Mouse (Mus musculus) midbrain, embryonic 13.5 days (tissue): Measurements from ENCODE around the gene St6galnac3. TPM values are rescaled to one million over a fixed set of nuclear protein-coding genes. Genes with fewer than 3 reads are reported as not detected.

Experiments
- ATAC-seq: fragments of 200-750 bp; cut with Nextera tagmentation; 2 replicates; pipeline ENCODE4 v1.8.0; 2017; ENCODE audit warnings: mild to moderate bottlenecking, moderate TSS enrichment, moderate library complexity
- H3K27ac ChIP-seq: fragments of 300-500 bp; sonication (generic); 2 replicates; pipeline ENCODE4 v1.5.1; 2015; ENCODE audit warnings: inconsistent platforms, mild to moderate bottlenecking, moderate library complexity
- H3K27me3 ChIP-seq: fragments of 300-500 bp; sonication (generic); 2 replicates; pipeline ENCODE4 v1.6.1; 2015; ENCODE audit warnings: mild to moderate bottlenecking, inconsistent platforms
- H3K36me3 ChIP-seq: fragments of 300-500 bp; sonication (generic); 2 replicates; pipeline ENCODE4 v1.6.1; 2015; ENCODE audit warnings: mild to moderate bottlenecking, inconsistent platforms
- H3K4me1 ChIP-seq: fragments of 300-500 bp; sonication (generic); replicated peaks from 2 replicates; pipeline ENCODE4 v1.6.1; 2015; ENCODE audit warnings: inconsistent platforms
- H3K4me2 ChIP-seq: fragments of 300-500 bp; sonication (generic); replicated peaks from 2 replicates; pipeline ENCODE4 v1.6.1; 2015; ENCODE audit warnings: moderate library complexity, mild to moderate bottlenecking, inconsistent platforms
- H3K4me3 ChIP-seq: fragments of 300-500 bp; sonication (generic); replicated peaks from 2 replicates; pipeline ENCODE4 v1.5.1; 2015; ENCODE audit warnings: mild to moderate bottlenecking, inconsistent platforms
- H3K9ac ChIP-seq: fragments of 300-500 bp; sonication (generic); replicated peaks from 2 replicates; pipeline ENCODE4 v1.6.1; 2015; ENCODE audit warnings: mild to moderate bottlenecking, inconsistent platforms
- H3K9me3 ChIP-seq: fragments of 300-500 bp; sonication (generic); 2 replicates; pipeline ENCODE4 v1.6.1; 2016; ENCODE audit warnings: mild to moderate bottlenecking, inconsistent platforms
- WGBS: fragments of 180-500 bp; shearing (Covaris S2); methylation state at CpG from one replicate; pipeline ENCODE4 v1.1.7; 2015; 5-methylcytosine and 5-hydroxymethylcytosine counted together
- polyA plus RNA-seq: library from polyadenylated mRNA; unstranded; fragments of >200 nt; fragmentation: Nextera tagmentation; extraction: Ambion mirVana; gene quantifications from 2 replicates; pipeline ENCODE4 v1.2.1, GENCODE M21; 2015

Gene St6galnac3
- polyA plus RNA-seq, 1 experiment from 2014 or later, result 26.7 TPM

GRCm38 (mm10) chr3:153408361-153408760 is 316.6 kb downstream of the St6galnac3 start:
- Histone ChIP-seq H3K36me3 (no peaks in the 10 kb centered on the region), H3K4me1 (peaks cover 19% of the 10 kb centered on the region), H3K9me3 (no peaks in the 10 kb centered on the region), H3K9ac (no peak overlapping the region), H3K27me3 (no peaks in the 10 kb centered on the region), H3K4me3 (no peak overlapping the region), H3K27ac (no peak overlapping the region), H3K4me2 (no peak overlapping the region)
- no peak for ATAC-seq
- WGBS, result 93% methylated on average over 6 of the region's 6 CpGs

GRCm38 (mm10) chr3:153407698-153408097 is 317.3 kb downstream of the St6galnac3 start:
- H3K4me1 ChIP-seq, result peaks cover 19% of the 10 kb centered on the region
- no peaks in the 10 kb centered on the region for H3K9me3 ChIP-seq
- no peak overlapping the region for H3K27ac ChIP-seq
- 94% methylated on average over 6 of the region's 6 CpGs for WGBS
- no peak overlapping the region for H3K9ac ChIP-seq
- H3K4me3 ChIP-seq, result no peak overlapping the region
- no peaks in the 10 kb centered on the region for H3K27me3 ChIP-seq
- no peaks in the 10 kb centered on the region for H3K36me3 ChIP-seq
- no peak overlapping the region for H3K4me2 ChIP-seq
- no peak for ATAC-seq

DNA sequence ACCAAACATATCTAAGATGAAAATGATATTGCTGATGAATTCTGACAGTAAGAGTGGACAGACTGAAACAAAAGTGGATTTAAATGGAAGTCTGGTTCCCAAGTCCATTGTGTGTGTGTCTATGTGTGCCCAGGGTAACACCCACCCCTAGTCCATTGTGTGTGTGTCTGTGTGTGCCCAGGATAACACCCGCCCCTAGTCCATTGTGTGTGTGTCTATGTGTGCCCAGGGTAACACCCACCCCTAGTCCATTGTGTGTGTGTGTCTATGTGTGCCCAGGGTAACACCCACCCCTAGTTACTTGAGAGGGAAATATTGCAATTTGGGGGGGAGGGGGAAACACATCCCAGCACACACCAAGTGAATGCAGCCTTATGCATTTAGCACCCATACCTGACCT is 318.1 kb downstream of the St6galnac3 start:
- no peaks in the 10 kb centered on the region for H3K36me3 ChIP-seq
- peaks cover 19% of the 10 kb centered on the region for H3K4me1 ChIP-seq
- H3K27ac ChIP-seq, result no peak overlapping the region
- 100% methylated on average over 1 of the region's 1 CpGs for WGBS
- no peaks in the 10 kb centered on the region for H3K9me3 ChIP-seq
- no peak overlapping the region for H3K4me2 ChIP-seq
- peak; percentile 70; the same call in 1 of the 2 replicates for ATAC-seq
- no peaks in the 10 kb centered on the region for H3K27me3 ChIP-seq
- no peak overlapping the region for H3K4me3 ChIP-seq
- H3K9ac ChIP-seq, result no peak overlapping the region

DNA sequence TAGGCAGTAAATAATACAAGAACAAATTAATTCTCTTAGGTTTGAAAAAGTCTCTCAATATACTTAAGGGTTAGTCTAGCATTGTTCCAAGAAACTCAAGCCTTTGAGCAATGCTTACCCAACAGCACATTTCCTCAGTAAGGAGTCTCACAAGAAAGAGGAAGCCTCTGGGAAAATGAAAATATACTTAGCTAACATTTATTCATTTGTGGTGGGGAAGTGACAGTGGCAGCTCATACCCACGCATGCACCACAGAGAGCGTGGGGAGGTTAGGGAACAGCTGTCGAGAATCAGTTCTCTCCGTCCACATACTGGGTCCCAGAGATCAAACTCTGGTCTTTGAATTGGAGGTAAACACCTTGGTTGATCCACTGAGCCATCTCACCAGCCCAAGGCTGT is 318.8 kb downstream of the St6galnac3 start:
- H3K27ac ChIP-seq, result no peak overlapping the region
- H3K36me3 ChIP-seq, result no peaks in the 10 kb centered on the region

DNA sequence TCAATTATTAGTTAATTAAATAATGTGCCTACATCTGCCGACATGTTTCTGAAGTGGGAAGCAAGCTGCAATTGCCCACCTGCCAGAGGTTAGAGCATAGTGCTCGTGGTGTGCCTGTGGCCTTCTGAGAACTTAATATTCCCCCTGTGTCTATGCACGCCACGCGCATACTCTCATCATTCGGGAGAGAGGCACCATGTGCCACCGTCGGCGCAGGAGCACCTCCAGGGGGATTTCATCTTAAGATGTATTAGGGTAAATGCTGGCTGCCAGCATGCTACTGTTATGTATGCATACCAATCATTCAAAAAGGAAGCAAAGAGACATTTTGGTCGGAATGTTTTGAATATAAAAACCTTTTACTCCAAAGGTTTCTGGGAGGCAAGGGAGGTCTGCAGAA is 319.3 kb downstream of the St6galnac3 start:
- peak; percentile 71 for ATAC-seq
- no peak overlapping the region; the same call in 1 of the 2 replicates for H3K27ac ChIP-seq

More for the DNA sequence above, 318.8 kb downstream of the St6galnac3 start:
- H3K9ac ChIP-seq, result no peak overlapping the region
- H3K4me2 ChIP-seq, result no peak overlapping the region
- WGBS, result 89% methylated on average over 4 of the region's 4 CpGs
- no peaks in the 10 kb centered on the region for H3K9me3 ChIP-seq
- no peaks in the 10 kb centered on the region for H3K27me3 ChIP-seq
- no peak for ATAC-seq
- peaks cover 19% of the 10 kb centered on the region for H3K4me1 ChIP-seq
- H3K4me3 ChIP-seq, result no peak overlapping the region

GRCm38 (mm10) chr3:153400259-153400658 is 324.7 kb downstream of the St6galnac3 start:
- Histone ChIP-seq H3K27me3 (no peaks in the 10 kb centered on the region), H3K36me3 (no peaks in the 10 kb centered on the region), H3K9me3 (no peaks in the 10 kb centered on the region), H3K4me1 (peaks cover 12% of the 10 kb centered on the region), H3K4me2 (no peak overlapping the region), H3K27ac (no peak overlapping the region), H3K4me3 (no peak overlapping the region), H3K9ac (no peak overlapping the region)
- WGBS, result 94% methylated on average over 3 of the region's 3 CpGs
- ATAC-seq, result no peak

More for the DNA sequence above, 319.3 kb downstream of the St6galnac3 start:
- Histone ChIP-seq H3K9me3 (no peaks in the 10 kb centered on the region), H3K36me3 (no peaks in the 10 kb centered on the region), H3K27me3 (no peaks in the 10 kb centered on the region), H3K9ac (no peak overlapping the region), H3K4me1 (peaks cover 19% of the 10 kb centered on the region), H3K4me2 (no peak overlapping the region), H3K4me3 (no peak overlapping the region)
- 52% methylated on average over 10 of the region's 10 CpGs for WGBS

DNA sequence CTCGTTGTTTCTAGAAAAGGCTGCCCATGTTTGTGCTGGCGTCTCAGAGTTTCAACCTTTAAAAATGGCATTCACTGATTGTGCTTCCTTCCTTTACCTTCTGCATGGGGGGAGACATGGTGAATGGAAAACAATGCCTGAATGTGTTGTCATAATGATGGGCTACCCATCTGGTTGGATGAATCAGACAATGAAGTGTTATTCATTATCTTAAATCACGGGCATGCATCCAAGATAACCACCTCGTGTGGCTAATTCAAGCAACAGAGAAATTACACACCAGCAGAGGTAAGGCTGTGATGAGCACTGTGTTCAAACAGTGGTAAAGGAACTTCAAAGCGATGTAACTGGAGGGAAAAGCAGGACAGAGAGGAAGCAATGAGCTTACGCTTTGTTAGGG is 325.4 kb downstream of the St6galnac3 start:
- Histone ChIP-seq H3K9ac (no peak overlapping the region), H3K4me1 (peaks cover 9% of the 10 kb centered on the region; the same call in 1 of the 2 replicates), H3K9me3 (no peaks in the 10 kb centered on the region), H3K36me3 (no peaks in the 10 kb centered on the region), H3K27me3 (no peaks in the 10 kb centered on the region), H3K4me2 (no peak overlapping the region), H3K27ac (no peak overlapping the region), H3K4me3 (no peak overlapping the region)
- WGBS, result 86% methylated on average over 6 of the region's 6 CpGs
- ATAC-seq, result no peak

DNA sequence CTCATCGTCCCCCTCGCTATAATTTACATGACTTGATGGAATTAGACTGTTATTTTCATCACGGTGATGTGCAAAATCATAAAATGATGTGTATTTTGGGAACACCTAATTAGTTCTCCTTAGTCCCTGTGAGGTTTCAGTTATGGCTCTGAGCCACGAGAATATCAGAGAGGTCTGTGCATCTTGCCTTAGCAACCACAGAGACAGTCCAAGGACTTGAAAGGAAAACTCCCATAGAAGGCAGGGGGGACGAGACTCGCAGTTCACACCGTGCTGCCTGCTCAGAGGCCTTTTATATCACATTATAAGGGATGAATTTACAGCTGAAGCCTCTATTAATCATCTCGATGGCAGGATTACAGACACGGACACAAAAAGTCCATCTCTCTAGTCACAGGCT is 327.2 kb downstream of the St6galnac3 start:
- Histone ChIP-seq H3K4me2 (no peak overlapping the region), H3K27me3 (no peaks in the 10 kb centered on the region), H3K36me3 (no peaks in the 10 kb centered on the region), H3K4me3 (no peak overlapping the region), H3K9ac (no peak overlapping the region), H3K9me3 (0 out of 2 replicates have a peak, but pooled peaks cover 4% of the 10 kb centered on the region), H3K27ac (no peak overlapping the region), H3K4me1 (peaks cover 9% of the 10 kb centered on the region; the same call in 1 of the 2 replicates)
- WGBS, result 69% methylated on average over 9 of the region's 9 CpGs
- no peak for ATAC-seq

- H3K4me1 ChIP-seq, result peaks cover 9% of the 10 kb centered on the region; the same call in 1 of the 2 replicates
- H3K27ac ChIP-seq, result no peak overlapping the region
- H3K4me3 ChIP-seq, result no peak overlapping the region
- ATAC-seq, result peak; percentile 56; the same call in 1 of the 2 replicates
- H3K27me3 ChIP-seq, result no peaks in the 10 kb centered on the region
- H3K9me3 ChIP-seq, result 0 out of 2 replicates have a peak, but pooled peaks cover 4% of the 10 kb centered on the region
- no peak overlapping the region for H3K4me2 ChIP-seq
- WGBS, result 73% methylated on average over 12 of the region's 12 CpGs
- H3K36me3 ChIP-seq, result no peaks in the 10 kb centered on the region
- no peak overlapping the region for H3K9ac ChIP-seq
Observed at GRCm38 (mm10) chr3:153396375-153397068, 328.5 kb downstream of the St6galnac3 start.

- Histone ChIP-seq H3K4me1 (peaks cover 9% of the 10 kb centered on the region; the same call in 1 of the 2 replicates), H3K36me3 (no peaks in the 10 kb centered on the region), H3K9ac (no peak overlapping the region), H3K4me3 (no peak overlapping the region), H3K27ac (no peak overlapping the region), H3K27me3 (no peaks in the 10 kb centered on the region), H3K4me2 (no peak overlapping the region), H3K9me3 (0 out of 2 replicates have a peak, but pooled peaks cover 4% of the 10 kb centered on the region)
- 97% methylated on average over 5 of the region's 5 CpGs for WGBS
- ATAC-seq, result no peak
Observed at GRCm38 (mm10) chr3:153395351-153395750, 329.6 kb downstream of the St6galnac3 start.

DNA sequence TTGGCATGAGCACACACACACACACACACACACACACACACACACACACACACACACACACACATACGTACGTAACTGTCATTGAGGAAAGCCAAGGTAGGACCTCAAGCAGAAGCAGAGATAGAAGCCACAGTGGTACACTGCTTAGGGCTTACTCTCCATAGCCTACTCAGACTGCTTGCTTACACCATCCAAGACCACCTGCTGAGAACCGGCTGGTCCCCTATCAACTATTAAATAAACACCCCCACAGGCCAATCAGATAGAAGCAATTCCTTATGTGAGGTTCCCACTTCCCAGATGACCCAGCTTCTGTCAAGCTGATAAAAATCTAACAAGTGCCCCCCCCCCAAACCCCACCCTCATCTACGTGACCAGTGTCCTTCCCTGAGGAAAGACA is 330.2 kb downstream of the St6galnac3 start:
- Histone ChIP-seq H3K9ac (no peak overlapping the region), H3K36me3 (no peaks in the 10 kb centered on the region), H3K4me2 (no peak overlapping the region), H3K27me3 (no peaks in the 10 kb centered on the region), H3K9me3 (0 out of 2 replicates have a peak, but pooled peaks cover 4% of the 10 kb centered on the region), H3K27ac (no peak overlapping the region), H3K4me1 (peaks cover 9% of the 10 kb centered on the region; the same call in 1 of the 2 replicates), H3K4me3 (no peak overlapping the region)
- no peak for ATAC-seq
- WGBS, result 91% methylated on average over 4 of the region's 4 CpGs

DNA sequence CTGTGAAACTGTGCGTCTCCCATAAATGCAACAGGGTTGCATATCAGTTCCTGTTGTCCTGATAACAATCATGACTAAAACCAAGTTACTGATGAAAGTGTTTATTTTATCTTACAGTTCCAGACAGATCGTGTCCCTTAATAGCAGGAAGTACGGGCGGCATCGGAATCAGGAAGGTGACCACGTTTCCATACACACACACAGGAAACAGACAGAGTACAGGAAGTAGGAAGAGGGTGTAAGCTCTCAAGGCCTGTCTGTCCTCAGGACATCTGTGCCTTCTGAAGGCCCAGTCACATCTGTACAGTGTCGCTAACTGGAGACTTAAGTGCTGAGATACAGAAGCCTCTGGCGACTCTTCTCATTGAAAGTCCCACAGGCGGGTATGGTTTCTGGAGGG is 330.8 kb downstream of the St6galnac3 start:
- H3K27ac ChIP-seq, result no peak overlapping the region
- H3K4me1 ChIP-seq, result peaks cover 9% of the 10 kb centered on the region; the same call in 1 of the 2 replicates
- H3K4me2 ChIP-seq, result no peak overlapping the region
- H3K27me3 ChIP-seq, result no peaks in the 10 kb centered on the region
- 95% methylated on average over 9 of the region's 9 CpGs for WGBS
- H3K4me3 ChIP-seq, result no peak overlapping the region
- 0 out of 2 replicates have a peak, but pooled peaks cover 4% of the 10 kb centered on the region for H3K9me3 ChIP-seq
- H3K9ac ChIP-seq, result no peak overlapping the region
- no peak for ATAC-seq
- H3K36me3 ChIP-seq, result no peaks in the 10 kb centered on the region
